Mouse (Mus musculus) ES-Bruce4 (cell line): ENCODE measurements at regions not wholly inside any gene's neighbourhood (a gene's known extent, or its start where the extent isn't known, plus 50 kb on each side); places are given as distances from the start of the nearest gene placed in this dataset.

ENCODE experiments used
- CTCF ChIP-seq: IDR thresholded peaks from one replicate; pipeline ENCODE4 v1.8.1; 2011; ENCODE audit warnings: low read depth, low read length
- POLR2A ChIP-seq: IDR thresholded peaks from one replicate; pipeline ENCODE4 v1.8.1; 2011; ENCODE audit warnings: low read length; ENCODE audit not compliant: insufficient read depth

- TF ChIP-seq CTCF (no peak), POLR2A (no peak)
These were observed 179.2 kb downstream of the Satb1 start for GRCm38 (mm10) chr17:51653881-51654280.
